Mouse (Mus musculus) heart, embryonic 13.5 days (tissue): Measurements from ENCODE around the gene Glis2. TPM values are rescaled to one million over a fixed set of nuclear protein-coding genes. Genes with fewer than 3 reads are reported as not detected.

Source experiments
- ATAC-seq: fragments of 200-750 bp; cut with Nextera tagmentation; 2 replicates; pipeline ENCODE4 v1.8.0; 2017; ENCODE audit warnings: moderate TSS enrichment; ENCODE audit not compliant: insufficient number of reproducible peaks, low FRiP score, low TSS enrichment; ENCODE audit errors: extremely low read depth
- H3K27ac ChIP-seq: fragments of 300-500 bp; sonication (generic); replicated peaks from 2 replicates; pipeline ENCODE4 v1.5.1; 2015; ENCODE audit warnings: moderate library complexity, mild to moderate bottlenecking, inconsistent platforms
- H3K27me3 ChIP-seq: fragments of 300-500 bp; sonication (generic); replicated peaks from 2 replicates; pipeline ENCODE4 v1.6.1; 2015; ENCODE audit warnings: mild to moderate bottlenecking, inconsistent platforms
- H3K36me3 ChIP-seq: fragments of 300-500 bp; sonication (generic); 2 replicates; pipeline ENCODE4 v1.6.1; 2015; ENCODE audit warnings: mild to moderate bottlenecking, inconsistent platforms
- H3K4me1 ChIP-seq: fragments of 300-500 bp; sonication (generic); 2 replicates; pipeline ENCODE4 v1.6.1; 2015; ENCODE audit warnings: inconsistent platforms
- H3K4me2 ChIP-seq: fragments of 300-500 bp; sonication (generic); 2 replicates; pipeline ENCODE4 v1.6.1; 2015; ENCODE audit warnings: inconsistent platforms, mild to moderate bottlenecking, moderate library complexity
- H3K4me3 ChIP-seq: fragments of 300-500 bp; sonication (generic); 2 replicates; pipeline ENCODE4 v1.5.1; 2015; ENCODE audit warnings: moderate library complexity, mild to moderate bottlenecking, inconsistent platforms
- H3K9ac ChIP-seq: fragments of 300-500 bp; sonication (generic); 2 replicates; pipeline ENCODE4 v1.6.1; 2015; ENCODE audit warnings: inconsistent platforms, mild to moderate bottlenecking, moderate library complexity
- H3K9me3 ChIP-seq: fragments of 300-500 bp; sonication (generic); 2 replicates; pipeline ENCODE4 v1.6.1; 2016; ENCODE audit warnings: inconsistent platforms
- WGBS: fragments of 180-500 bp; shearing (Covaris S2); methylation state at CpG from one replicate; pipeline ENCODE4 v1.1.7; 2015; ENCODE audit warnings: mixed read lengths; 5-methylcytosine and 5-hydroxymethylcytosine counted together
- polyA plus RNA-seq: library from polyadenylated mRNA; unstranded; fragments of >200 nt; fragmentation: Nextera tagmentation; extraction: Ambion mirVana; gene quantifications from 2 replicates; pipeline ENCODE4 v1.2.1, GENCODE M21; 2015

The Glis2 gene
- polyA plus RNA-seq, 1 experiment from 2014 or later, result 23.5 TPM

- ATAC-seq, result no peak
- H3K4me1 ChIP-seq, result peaks cover 23% of the 10 kb centered on the region
- H3K27ac ChIP-seq, result no peak overlapping the region
- peaks cover 2% of the 10 kb centered on the region for H3K36me3 ChIP-seq
- H3K4me2 ChIP-seq, result no peak overlapping the region
- no peak overlapping the region for H3K4me3 ChIP-seq
- no peak overlapping the region for H3K9ac ChIP-seq
- WGBS, result 62% methylated on average over 5 of the region's 5 CpGs
- no peaks in the 10 kb centered on the region for H3K9me3 ChIP-seq
- no peaks in the 10 kb centered on the region for H3K27me3 ChIP-seq
These were observed 10.1 kb upstream of the Glis2 start for GRCm38 (mm10) chr16:4584438-4584837.

GRCm38 (mm10) chr16:4585642-4586530 lies 8.6 kb upstream of the Glis2 start:
- H3K36me3 ChIP-seq, result peaks cover 17% of the 10 kb centered on the region
- peaks cover 23% of the 10 kb centered on the region for H3K4me1 ChIP-seq
- 4% methylated on average over 14 of the region's 14 CpGs for WGBS
- H3K9ac ChIP-seq, result peak overlapping the region; percentile 74
- peak; percentile 11; the same call in 1 of the 2 replicates for ATAC-seq
- H3K27ac ChIP-seq, result peak overlapping the region; percentile 91
- peak overlapping the region; percentile 82 for H3K4me2 ChIP-seq
- no peaks in the 10 kb centered on the region for H3K9me3 ChIP-seq
- H3K4me3 ChIP-seq, result peak overlapping the region; percentile 50
- H3K27me3 ChIP-seq, result no peaks in the 10 kb centered on the region

GRCm38 (mm10) chr16:4586531-4587123 lies 7.9 kb upstream of the Glis2 start:
- under 1% methylated on average over 43 of the region's 43 CpGs for WGBS
- peak; percentile 99 for ATAC-seq
- Histone ChIP-seq H3K36me3 (peaks cover 22% of the 10 kb centered on the region), H3K9me3 (no peaks in the 10 kb centered on the region), H3K27me3 (no peaks in the 10 kb centered on the region), H3K4me1 (peaks cover 25% of the 10 kb centered on the region), H3K27ac (peak overlapping the region; percentile 91), H3K4me3 (peak overlapping the region; percentile 50), H3K9ac (peak overlapping the region; percentile 75), H3K4me2 (peak overlapping the region; percentile 82)

- Histone ChIP-seq H3K27ac (peak overlapping the region; percentile 91), H3K36me3 (peaks cover 22% of the 10 kb centered on the region), H3K4me2 (peak overlapping the region; percentile 82), H3K27me3 (no peaks in the 10 kb centered on the region), H3K9ac (peak overlapping the region; percentile 75), H3K9me3 (no peaks in the 10 kb centered on the region), H3K4me1 (peaks cover 35% of the 10 kb centered on the region), H3K4me3 (peak overlapping the region; percentile 50; the same call in 1 of the 2 replicates)
- 37% methylated on average over 5 of the region's 5 CpGs for WGBS
- no peak for ATAC-seq
These were observed 6.8 kb upstream of the Glis2 start for GRCm38 (mm10) chr16:4587516-4588210.

GRCm38 (mm10) chr16:4590236-4590635 lies 4.3 kb upstream of the Glis2 start:
- WGBS, result 94% methylated on average over 9 of the region's 9 CpGs
- no peak for ATAC-seq
- Histone ChIP-seq H3K4me3 (no peak overlapping the region), H3K36me3 (peaks cover 22% of the 10 kb centered on the region), H3K4me2 (no peak overlapping the region), H3K27ac (no peak overlapping the region), H3K27me3 (no peaks in the 10 kb centered on the region), H3K9me3 (no peaks in the 10 kb centered on the region), H3K4me1 (peaks cover 47% of the 10 kb centered on the region), H3K9ac (no peak overlapping the region)

- peak overlapping the region; percentile 90 for H3K4me3 ChIP-seq
- H3K9ac ChIP-seq, result peak overlapping the region; percentile 98
- ATAC-seq, result no peak
- 12% methylated on average over 32 of the region's 32 CpGs for WGBS
- peak overlapping the region; percentile 97 for H3K27ac ChIP-seq
- H3K4me2 ChIP-seq, result peak overlapping the region; percentile 83
- H3K27me3 ChIP-seq, result no peaks in the 10 kb centered on the region
- peaks cover 22% of the 10 kb centered on the region for H3K36me3 ChIP-seq
- H3K9me3 ChIP-seq, result no peaks in the 10 kb centered on the region
- peaks cover 55% of the 10 kb centered on the region for H3K4me1 ChIP-seq
These were observed 1.3 kb upstream of the Glis2 start for GRCm38 (mm10) chr16:4592909-4593875.

GRCm38 (mm10) chr16:4594814-4595526 lies 457 bp downstream of the Glis2 start:
- Histone ChIP-seq H3K4me1 (peaks cover 71% of the 10 kb centered on the region), H3K9me3 (no peaks in the 10 kb centered on the region), H3K4me3 (peak overlapping the region; percentile 90), H3K27ac (peak overlapping the region; percentile 97), H3K9ac (peak overlapping the region; percentile 98), H3K36me3 (peaks cover 14% of the 10 kb centered on the region), H3K4me2 (peak overlapping the region; percentile 83), H3K27me3 (no peaks in the 10 kb centered on the region)
- peak; percentile 4; the same call in 1 of the 2 replicates for ATAC-seq
- 1% methylated on average over 41 of the region's 52 CpGs for WGBS

- no peaks in the 10 kb centered on the region for H3K9me3 ChIP-seq
- H3K9ac ChIP-seq, result peak overlapping the region; percentile 98
- peaks cover 9% of the 10 kb centered on the region for H3K36me3 ChIP-seq
- 8% methylated on average over 5 of the region's 5 CpGs for WGBS
- H3K27me3 ChIP-seq, result no peaks in the 10 kb centered on the region
- H3K4me3 ChIP-seq, result peak overlapping the region; percentile 90
- peaks cover 77% of the 10 kb centered on the region for H3K4me1 ChIP-seq
- peak overlapping the region; percentile 83 for H3K4me2 ChIP-seq
- peak overlapping the region; percentile 97 for H3K27ac ChIP-seq
- no peak for ATAC-seq
These were observed 1.0 kb downstream of the Glis2 start for GRCm38 (mm10) chr16:4595527-4595963.

GRCm38 (mm10) chr16:4596141-4596728 lies 1.7 kb downstream of the Glis2 start:
- peaks cover 84% of the 10 kb centered on the region for H3K4me1 ChIP-seq
- peak overlapping the region; percentile 83 for H3K4me2 ChIP-seq
- no peaks in the 10 kb centered on the region for H3K9me3 ChIP-seq
- no peaks in the 10 kb centered on the region for H3K27me3 ChIP-seq
- WGBS, result 18% methylated on average over 3 of the region's 3 CpGs
- no peak for ATAC-seq
- peaks cover 2% of the 10 kb centered on the region for H3K36me3 ChIP-seq
- H3K27ac ChIP-seq, result peak overlapping the region; percentile 97
- peak overlapping the region; percentile 98 for H3K9ac ChIP-seq
- peak overlapping the region; percentile 90 for H3K4me3 ChIP-seq
